Mouse (Mus musculus): ENCODE results near the gene Dnhd1. TPM values are rescaled to one million over a fixed set of nuclear protein-coding genes. Genes with fewer than 3 reads are reported as not detected.
A peak's percentile ranks its signal among the peaks of the same experiment; 100 is the strongest.
"Not testable (repeated sequence)": the region's sequence is repeated elsewhere in the genome, so short reads cannot be mapped to it uniquely, and the experiment has no call there.

Gene Dnhd1
- polyA plus RNA-seq, 1 experiment = 3.3 TPM

GRCm38 (mm10) chr7:105640233-105640893 lies 10.3 kb upstream of the Dnhd1 start, which contains the start of the genes Arfip2 and Gm45799:
TSS of gene Arfip2 (minus strand) at chr7:105640416.
TSS of gene Gm45799 (plus strand) at chr7:105640552.
- DNase-seq (ENCODE audit: low read depth) = peak; percentile 73

GRCm38 (mm10) chr7:105640894-105641255 lies 9.8 kb upstream of the Dnhd1 start:
- DNase-seq (ENCODE audit: low read depth) = no peak

- no peak for DNase-seq (ENCODE audit: low read depth)
Observed at GRCm38 (mm10) chr7:105641936-105642335, 8.7 kb upstream of the Dnhd1 start.

GRCm38 (mm10) chr7:105685541-105686197 lies 35.0 kb downstream of the Dnhd1 start:
- DNase-seq (ENCODE audit: low read depth) = no peak

- DNase-seq (ENCODE audit: low read depth) = no peak
Observed at GRCm38 (mm10) chr7:105690875-105691274, 40.2 kb downstream of the Dnhd1 start.

GRCm38 (mm10) chr7:105703184-105703583 lies 52.6 kb downstream of the Dnhd1 start:
- DNase-seq (ENCODE audit: low read depth) = no peak

GRCm38 (mm10) chr7:105703816-105704215 lies 53.2 kb downstream of the Dnhd1 start:
- DNase-seq (ENCODE audit: low read depth) = no peak

- DNase-seq (ENCODE audit: low read depth) = no peak
Observed at GRCm38 (mm10) chr7:105708733-105709132, 58.1 kb downstream of the Dnhd1 start.

GRCm38 (mm10) chr7:105715366-105715765 lies 64.7 kb downstream of the Dnhd1 start:
- DNase-seq (ENCODE audit: low read depth) = no peak

GRCm38 (mm10) chr7:105721916-105722315 lies 71.3 kb downstream of the Dnhd1 start:
- DNase-seq (ENCODE audit: low read depth) = no peak

GRCm38 (mm10) chr7:105726144-105726979 lies 75.7 kb downstream of the Dnhd1 start:
- DNase-seq (ENCODE audit: low read depth) = no peak

- DNase-seq (ENCODE audit: low read depth) = no peak
Observed at GRCm38 (mm10) chr7:105726980-105727325, 76.3 kb downstream of the Dnhd1 start.

GRCm38 (mm10) chr7:105728701-105729428 lies 78.2 kb downstream of the Dnhd1 start:
- DNase-seq (ENCODE audit: low read depth) = no peak

GRCm38 (mm10) chr7:105733836-105734235 lies 83.2 kb downstream of the Dnhd1 start:
- DNase-seq (ENCODE audit: low read depth) = no peak

GRCm38 (mm10) chr7:105734826-105735225 lies 84.2 kb downstream of the Dnhd1 start:
- no peak for DNase-seq (ENCODE audit: low read depth)

- DNase-seq (ENCODE audit: low read depth) = not testable (repeated sequence)
Observed at GRCm38 (mm10) chr7:105735464-105735863, 84.8 kb downstream of the Dnhd1 start.

GRCm38 (mm10) chr7:105736264-105736901 lies 85.8 kb downstream of the Dnhd1 start, which contains the start of gene Ilk:
TSS of gene Ilk (plus strand) at chr7:105736592.
- DNase-seq (ENCODE audit: low read depth) = peak; percentile 41

GRCm38 (mm10) chr7:105736911-105737521 lies 86.4 kb downstream of the Dnhd1 start, which contains the start of gene Rrp8:
TSS of gene Rrp8 (minus strand) at chr7:105737385.
- DNase-seq (ENCODE audit: low read depth) = no peak

GRCm38 (mm10) chr7:105737648-105738047 lies 87.0 kb downstream of the Dnhd1 start:
- DNase-seq (ENCODE audit: low read depth) = no peak

- DNase-seq (ENCODE audit: low read depth) = no peak
Observed at GRCm38 (mm10) chr7:105738286-105738685, 87.7 kb downstream of the Dnhd1 start.

GRCm38 (mm10) chr7:105738948-105739347 lies 88.3 kb downstream of the Dnhd1 start:
- DNase-seq (ENCODE audit: low read depth) = no peak

Data from gonadal fat pad, adult 2 months (tissue).